Mouse (Mus musculus): ENCODE data around the gene RPS10-NUDT3. TPM values are rescaled to one million over a fixed set of nuclear protein-coding genes. Genes with fewer than 3 reads are reported as not detected.

Gene RPS10-NUDT3
- polyA plus RNA-seq (2015; fragmentation: Nextera tagmentation; extraction: Ambion mirVana) = not detected in 2 replicates

- Histone ChIP-seq H3K9ac (peak within 1 kb of the TSS; percentile 96), H3K27me3 (no peaks in the 10 kb centered on the region), H3K4me2 (peak within 1 kb of the TSS; percentile 89), H3K4me3 (replicated peaks) (peak within 1 kb of the TSS; percentile 88), H3K9me3 (replicated peaks) (no peaks in the 10 kb centered on the region), H3K27ac (peak within 1 kb of the TSS; percentile 86), H3K36me3 (peaks cover 42% of the 10 kb centered on the region), H3K4me1 (replicated peaks) (peaks cover 52% of the 10 kb centered on the region)
- DNase-seq (peak; percentile 88), ATAC-seq (ENCODE audit: low read depth) (peak; percentile 96)
- WGBS (ENCODE audit: insufficient replicate concordance) = under 1% methylated on average over 72 of the region's 72 CpGs
Observed at GRCm38 (mm10) chr17:27634871-27635574, at the start of gene RPS10-NUDT3. Gene RPS10-NUDT3, minus strand, starts transcription at chr17:27635222.

GRCm38 (mm10) chr17:27678924-27679813 lies 44.1 kb upstream of the RPS10-NUDT3 start:
- no peaks in the 10 kb centered on the region for H3K9me3 ChIP-seq (replicated peaks)
- H3K4me1 ChIP-seq (replicated peaks) = peaks cover 9% of the 10 kb centered on the region; the same call in 1 of the 2 replicates
- H3K9ac ChIP-seq = no peak overlapping the region
- no peak overlapping the region for H3K27ac ChIP-seq
- DNase-seq (no peak), ATAC-seq (ENCODE audit: low read depth) (no peak)
- H3K36me3 ChIP-seq = no peaks in the 10 kb centered on the region
- H3K4me2 ChIP-seq = no peak overlapping the region
- 47% methylated on average over 11 of the region's 11 CpGs for WGBS (ENCODE audit: insufficient replicate concordance)
- H3K27me3 ChIP-seq = peaks cover 20% of the 10 kb centered on the region
- no peak overlapping the region for H3K4me3 ChIP-seq (replicated peaks)

GRCm38 (mm10) chr17:27677756-27678155 lies 42.7 kb upstream of the RPS10-NUDT3 start:
- ATAC-seq (ENCODE audit: low read depth) = no peak
- no peak overlapping the region for H3K4me2 ChIP-seq
- H3K9ac ChIP-seq = no peak overlapping the region
- H3K4me1 ChIP-seq (replicated peaks) = peaks cover 9% of the 10 kb centered on the region; the same call in 1 of the 2 replicates
- H3K27ac ChIP-seq = no peak overlapping the region
- H3K27me3 ChIP-seq = peaks cover 6% of the 10 kb centered on the region; the same call in 1 of the 2 replicates
- H3K36me3 ChIP-seq = no peaks in the 10 kb centered on the region
- no peak for DNase-seq
- H3K9me3 ChIP-seq (replicated peaks) = no peaks in the 10 kb centered on the region
- WGBS (ENCODE audit: insufficient replicate concordance) = 57% methylated on average over 5 of the region's 5 CpGs
- no peak overlapping the region for H3K4me3 ChIP-seq (replicated peaks)

GRCm38 (mm10) chr17:27676270-27676669 lies 41.2 kb upstream of the RPS10-NUDT3 start:
- H3K4me2 ChIP-seq = no peak overlapping the region
- no peak overlapping the region for H3K4me3 ChIP-seq (replicated peaks)
- no peak for DNase-seq
- WGBS (ENCODE audit: insufficient replicate concordance) = 58% methylated on average over 7 of the region's 7 CpGs
- no peaks in the 10 kb centered on the region for H3K27me3 ChIP-seq
- H3K36me3 ChIP-seq = no peaks in the 10 kb centered on the region
- H3K27ac ChIP-seq = no peak overlapping the region
- H3K9me3 ChIP-seq (replicated peaks) = no peaks in the 10 kb centered on the region
- no peak for ATAC-seq (ENCODE audit: low read depth)
- H3K9ac ChIP-seq = no peak overlapping the region
- H3K4me1 ChIP-seq (replicated peaks) = peaks cover 9% of the 10 kb centered on the region; the same call in 1 of the 2 replicates

- DNase-seq = no peak
- Histone ChIP-seq H3K4me1 (replicated peaks) (peaks cover 9% of the 10 kb centered on the region; the same call in 1 of the 2 replicates), H3K27ac (no peak overlapping the region), H3K9me3 (replicated peaks) (no peaks in the 10 kb centered on the region), H3K4me3 (replicated peaks) (no peak overlapping the region), H3K36me3 (no peaks in the 10 kb centered on the region), H3K9ac (no peak overlapping the region), H3K27me3 (no peaks in the 10 kb centered on the region), H3K4me2 (no peak overlapping the region)
- 38% methylated on average over 9 of the region's 9 CpGs for WGBS (ENCODE audit: insufficient replicate concordance)
- ATAC-seq (ENCODE audit: low read depth) = no peak
Observed at GRCm38 (mm10) chr17:27675453-27675852, 40.4 kb upstream of the RPS10-NUDT3 start.

GRCm38 (mm10) chr17:27673945-27674344 lies 38.9 kb upstream of the RPS10-NUDT3 start:
- H3K36me3 ChIP-seq = no peaks in the 10 kb centered on the region
- ATAC-seq (ENCODE audit: low read depth) = no peak
- WGBS (ENCODE audit: insufficient replicate concordance) = 69% methylated on average over 7 of the region's 7 CpGs

GRCm38 (mm10) chr17:27671720-27672119 lies 36.7 kb upstream of the RPS10-NUDT3 start:
- 62% methylated on average over 6 of the region's 6 CpGs for WGBS (ENCODE audit: insufficient replicate concordance)
- H3K9me3 ChIP-seq (replicated peaks) = no peaks in the 10 kb centered on the region
- ATAC-seq (ENCODE audit: low read depth) = no peak

More at GRCm38 (mm10) chr17:27673945-27674344, 38.9 kb upstream of the RPS10-NUDT3 start:
- no peaks in the 10 kb centered on the region for H3K9me3 ChIP-seq (replicated peaks)
- H3K4me1 ChIP-seq (replicated peaks) = peaks cover 2% of the 10 kb centered on the region; the same call in 1 of the 2 replicates
- H3K4me2 ChIP-seq = no peak overlapping the region
- H3K27me3 ChIP-seq = no peaks in the 10 kb centered on the region
- DNase-seq = no peak
- no peak overlapping the region for H3K27ac ChIP-seq
- no peak overlapping the region for H3K9ac ChIP-seq
- no peak overlapping the region for H3K4me3 ChIP-seq (replicated peaks)

GRCm38 (mm10) chr17:27658767-27659166 lies 23.7 kb upstream of the RPS10-NUDT3 start:
- WGBS (ENCODE audit: insufficient replicate concordance) = 61% methylated on average over 7 of the region's 7 CpGs
- no peak for ATAC-seq (ENCODE audit: low read depth)

More at GRCm38 (mm10) chr17:27671720-27672119, 36.7 kb upstream of the RPS10-NUDT3 start:
- H3K4me1 ChIP-seq (replicated peaks) = no peaks in the 10 kb centered on the region
- H3K4me2 ChIP-seq = no peak overlapping the region
- no peak overlapping the region for H3K4me3 ChIP-seq (replicated peaks)
- H3K27ac ChIP-seq = no peak overlapping the region
- no peak for DNase-seq
- no peak overlapping the region for H3K9ac ChIP-seq
- H3K27me3 ChIP-seq = no peaks in the 10 kb centered on the region
- no peaks in the 10 kb centered on the region for H3K36me3 ChIP-seq

GRCm38 (mm10) chr17:27657123-27657522 lies 22.1 kb upstream of the RPS10-NUDT3 start:
- peaks cover 53% of the 10 kb centered on the region for H3K27me3 ChIP-seq
- ATAC-seq (ENCODE audit: low read depth) (no peak), DNase-seq (no peak)
- peaks cover 14% of the 10 kb centered on the region for H3K4me1 ChIP-seq (replicated peaks)
- no peaks in the 10 kb centered on the region for H3K9me3 ChIP-seq (replicated peaks)
- no peak overlapping the region for H3K4me2 ChIP-seq
- H3K36me3 ChIP-seq = no peaks in the 10 kb centered on the region
- no peak overlapping the region for H3K4me3 ChIP-seq (replicated peaks)
- no peak overlapping the region for H3K9ac ChIP-seq
- H3K27ac ChIP-seq = no peak overlapping the region
- WGBS (ENCODE audit: insufficient replicate concordance) = 53% methylated on average over 8 of the region's 8 CpGs

More at GRCm38 (mm10) chr17:27658767-27659166, 23.7 kb upstream of the RPS10-NUDT3 start:
- Histone ChIP-seq H3K27ac (no peak overlapping the region), H3K9ac (no peak overlapping the region), H3K27me3 (peaks cover 40% of the 10 kb centered on the region), H3K36me3 (no peaks in the 10 kb centered on the region), H3K9me3 (replicated peaks) (no peaks in the 10 kb centered on the region), H3K4me1 (replicated peaks) (peaks cover 8% of the 10 kb centered on the region), H3K4me2 (no peak overlapping the region), H3K4me3 (replicated peaks) (no peak overlapping the region)
- DNase-seq = no peak

GRCm38 (mm10) chr17:27656414-27656813 lies 21.4 kb upstream of the RPS10-NUDT3 start:
- WGBS (ENCODE audit: insufficient replicate concordance) = 2% methylated on average over 5 of the region's 5 CpGs
- ATAC-seq (ENCODE audit: low read depth) (no peak), DNase-seq (no peak)
- Histone ChIP-seq H3K27me3 (peaks cover 53% of the 10 kb centered on the region), H3K36me3 (no peaks in the 10 kb centered on the region), H3K9ac (no peak overlapping the region), H3K4me2 (no peak overlapping the region), H3K9me3 (replicated peaks) (no peaks in the 10 kb centered on the region), H3K27ac (no peak overlapping the region), H3K4me1 (replicated peaks) (peaks cover 14% of the 10 kb centered on the region), H3K4me3 (replicated peaks) (no peak overlapping the region)

- WGBS (ENCODE audit: insufficient replicate concordance) = 2% methylated on average over 14 of the region's 14 CpGs
- Histone ChIP-seq H3K36me3 (no peaks in the 10 kb centered on the region), H3K4me2 (peak overlapping the region; percentile 60), H3K9ac (no peak overlapping the region), H3K9me3 (replicated peaks) (no peaks in the 10 kb centered on the region), H3K27ac (no peak overlapping the region), H3K4me1 (replicated peaks) (peaks cover 14% of the 10 kb centered on the region), H3K4me3 (replicated peaks) (no peak overlapping the region; the same call in 1 of the 2 replicates), H3K27me3 (peaks cover 53% of the 10 kb centered on the region)
- DNase-seq (no peak), ATAC-seq (ENCODE audit: low read depth) (no peak)
Observed at GRCm38 (mm10) chr17:27656011-27656399, 21.0 kb upstream of the RPS10-NUDT3 start.
